Mouse (Mus musculus) olfactory bulb, adult 2 months (tissue): ENCODE measurements at regions not wholly inside any gene's neighbourhood (a gene's known extent, or its start where the extent isn't known, plus 50 kb on each side); places are given as distances from the start of the nearest gene placed in this dataset.

Experiments
- CTCF ChIP-seq: fragments of 200-500 bp; IDR thresholded peaks from 2 replicates; pipeline ENCODE4 v1.5.1; 2012; ENCODE audit warnings: low read depth, mild to moderate bottlenecking, low read length, moderate library complexity; ENCODE audit not compliant: insufficient read depth
- POLR2A ChIP-seq: fragments of 200-500 bp; IDR thresholded peaks from 2 replicates; pipeline ENCODE4 v1.6.1; 2012; ENCODE audit warnings: mild to moderate bottlenecking, low read depth, low read length, moderate library complexity; ENCODE audit not compliant: insufficient read depth

GRCm38 (mm10) chr12:71707727-71708369 is 123.0 kb upstream of the Daam1 start:
- TF ChIP-seq CTCF (peak; percentile 58; the same call in 1 of the 2 replicates), POLR2A (no peak)
